Mouse (Mus musculus) heart, embryonic 14.5 days (tissue): ENCODE data around the gene Gm20870. TPM values are rescaled to one million over a fixed set of nuclear protein-coding genes. Genes with fewer than 3 reads are reported as not detected.
"Not testable (repeated sequence)": the region's sequence is repeated elsewhere in the genome, so short reads cannot be mapped to it uniquely, and the experiment has no call there.

ENCODE experiments used
- ATAC-seq: fragments of 200-750 bp; cut with Nextera tagmentation; 2 replicates; pipeline ENCODE4 v1.8.0; 2017; ENCODE audit warnings: low read depth, moderate TSS enrichment; ENCODE audit not compliant: insufficient number of reproducible peaks, insufficient read depth, low FRiP score
- H3K27ac ChIP-seq, 2 experiments: fragments of 200-500 bp in 1 of 2; fragments of 300-500 bp in 1 of 2; sonication (generic) in 1 of 2; replicated peaks in 1 of 2; 2 replicates each; pipeline ENCODE4 v1.5.1; 2012 to 2014; ENCODE audit warnings: low read depth in 2 of 2, low read length in 2 of 2, control low read depth in 1 of 2, mild to moderate bottlenecking in 1 of 2, mixed read lengths in 1 of 2; ENCODE audit not compliant: control insufficient read depth in 1 of 2, insufficient read depth in 1 of 2
- H3K27me3 ChIP-seq: fragments of 300-500 bp; sonication (generic); 2 replicates; pipeline ENCODE4 v1.6.1; 2014; ENCODE audit warnings: mild to moderate bottlenecking, low read length, control low read depth; ENCODE audit not compliant: control insufficient read depth, insufficient read depth
- H3K36me3 ChIP-seq: fragments of 300-500 bp; sonication (generic); 2 replicates; pipeline ENCODE4 v1.6.1; 2014; ENCODE audit warnings: mild to moderate bottlenecking, control low read depth, low read length, mixed read lengths; ENCODE audit not compliant: control insufficient read depth, insufficient read depth
- H3K4me1 ChIP-seq, 2 experiments: fragments of 200-500 bp in 1 of 2; fragments of 300-500 bp in 1 of 2; sonication (generic) in 1 of 2; 2 replicates each; pipeline ENCODE4 v1.6.1; 2012 to 2014; ENCODE audit warnings: low read length in 2 of 2, control low read depth in 1 of 2, mixed read lengths in 1 of 2; ENCODE audit not compliant: control insufficient read depth in 2 of 2, insufficient read depth in 2 of 2
- H3K4me2 ChIP-seq: fragments of 300-500 bp; sonication (generic); 2 replicates; pipeline ENCODE4 v1.6.1; 2014; ENCODE audit warnings: mild to moderate bottlenecking, low read length
- H3K4me3 ChIP-seq, 2 experiments: fragments of 200-500 bp in 1 of 2; fragments of 300-500 bp in 1 of 2; sonication (generic) in 1 of 2; 2 replicates each; pipeline ENCODE4 v1.5.1; 2012 to 2014; ENCODE audit warnings: low read length in 2 of 2, mild to moderate bottlenecking in 2 of 2, control low read depth in 1 of 2, low read depth in 1 of 2, moderate library complexity in 1 of 2; ENCODE audit not compliant: control insufficient read depth in 1 of 2, insufficient read depth in 1 of 2
- H3K9ac ChIP-seq: fragments of 300-500 bp; sonication (generic); 2 replicates; pipeline ENCODE4 v1.6.1; 2014; ENCODE audit warnings: mild to moderate bottlenecking, low read length
- H3K9me3 ChIP-seq: fragments of 300-500 bp; sonication (generic); 2 replicates; pipeline ENCODE4 v1.6.1; 2016; ENCODE audit warnings: low read length, control low read depth; ENCODE audit not compliant: control insufficient read depth
- WGBS: fragments of 180-500 bp; shearing (Covaris S2); extraction: QIAGEN DNeasy Blood & Tissue Kit; methylation state at CpG from one replicate; pipeline ENCODE4 v1.1.7; 2014; 5-methylcytosine and 5-hydroxymethylcytosine counted together
- polyA plus RNA-seq: library from polyadenylated mRNA; unstranded; fragments of >200 nt; fragmentation: Nextera tagmentation; extraction: Ambion mirVana; gene quantifications from 2 replicates; pipeline ENCODE4 v1.2.1, GENCODE M21; 2014

Gm20870 gene
- not detected in 2 replicates for polyA plus RNA-seq

- H3K36me3 ChIP-seq, H3K27ac ChIP-seq, H3K4me1 ChIP-seq, H3K27me3 ChIP-seq, ATAC-seq, H3K9ac ChIP-seq, H3K4me2 ChIP-seq, H3K9me3 ChIP-seq, H3K4me3 ChIP-seq: not testable (repeated sequence)
- no CpG with 5 or more reads among the region's 6 CpGs for WGBS
Measured at GRCm38 (mm10) chrY:71691743-71692142, at the start of gene Gm20870. TSS of gene Gm20870 (plus strand) at chrY:71692043.

Other genes starting within 250 kb of the Gm20870 start
- gene Gm20869, start 222.6 kb upstream of the Gm20870 start, polyA plus RNA-seq, result not detected in 2 replicates